Mouse (Mus musculus) cerebellum, adult 9-10 months (tissue): ENCODE data around the gene Plce1.
A peak's percentile ranks its signal among the peaks of the same experiment; 100 is the strongest.

ENCODE experiments used
- DNase-seq: peaks from one replicate; pipeline ENCODE4 v3.0.0; 2022

The Plce1 gene

GRCm38 (mm10) chr19:38745810-38746491 is 265.0 kb downstream of the Plce1 start:
- DNase-seq, result no peak

- no peak for DNase-seq
Measured at GRCm38 (mm10) chr19:38746492-38747014, 265.6 kb downstream of the Plce1 start.

DNA sequence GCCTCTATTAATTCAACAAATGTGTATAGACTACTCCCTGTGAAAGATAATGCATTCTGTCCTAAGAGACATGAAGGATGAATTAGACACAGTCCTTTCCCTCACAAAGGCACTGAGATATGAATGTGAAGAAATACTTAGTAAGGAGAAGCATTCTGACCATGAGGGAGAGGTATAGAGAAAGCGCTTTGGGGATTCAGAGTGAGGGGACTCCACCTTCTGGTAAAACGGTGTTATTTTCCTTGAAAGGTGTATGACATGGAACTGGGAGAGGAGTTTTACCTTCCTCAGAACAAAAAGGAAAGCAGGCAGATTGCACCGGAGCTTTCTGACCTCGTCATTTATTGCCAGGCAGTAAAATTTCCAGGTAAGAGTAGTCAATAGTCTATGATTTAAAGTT is 269.3 kb downstream of the Plce1 start:
- no peak for DNase-seq

- no peak for DNase-seq
Measured at GRCm38 (mm10) chr19:38757161-38757560, 276.3 kb downstream of the Plce1 start.

DNA sequence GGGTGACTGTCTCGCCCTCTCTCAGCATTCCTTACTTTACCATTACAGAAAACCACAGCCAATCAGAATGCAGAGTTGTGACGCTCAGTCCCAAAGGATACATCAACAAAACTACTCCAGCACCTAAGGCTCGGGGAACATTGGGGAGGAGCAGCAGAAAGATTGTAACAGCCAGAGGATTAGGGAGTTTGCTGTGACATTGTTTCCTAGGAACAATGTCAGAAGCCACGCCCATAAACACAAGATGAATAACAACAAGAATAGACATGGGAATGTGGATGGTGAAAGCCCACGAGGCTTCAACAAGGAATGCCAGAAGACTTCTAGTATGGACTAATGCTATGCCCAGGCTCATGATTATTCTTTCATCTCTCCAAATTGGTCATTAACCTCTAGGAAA is 277.1 kb downstream of the Plce1 start:
- no peak for DNase-seq

DNA sequence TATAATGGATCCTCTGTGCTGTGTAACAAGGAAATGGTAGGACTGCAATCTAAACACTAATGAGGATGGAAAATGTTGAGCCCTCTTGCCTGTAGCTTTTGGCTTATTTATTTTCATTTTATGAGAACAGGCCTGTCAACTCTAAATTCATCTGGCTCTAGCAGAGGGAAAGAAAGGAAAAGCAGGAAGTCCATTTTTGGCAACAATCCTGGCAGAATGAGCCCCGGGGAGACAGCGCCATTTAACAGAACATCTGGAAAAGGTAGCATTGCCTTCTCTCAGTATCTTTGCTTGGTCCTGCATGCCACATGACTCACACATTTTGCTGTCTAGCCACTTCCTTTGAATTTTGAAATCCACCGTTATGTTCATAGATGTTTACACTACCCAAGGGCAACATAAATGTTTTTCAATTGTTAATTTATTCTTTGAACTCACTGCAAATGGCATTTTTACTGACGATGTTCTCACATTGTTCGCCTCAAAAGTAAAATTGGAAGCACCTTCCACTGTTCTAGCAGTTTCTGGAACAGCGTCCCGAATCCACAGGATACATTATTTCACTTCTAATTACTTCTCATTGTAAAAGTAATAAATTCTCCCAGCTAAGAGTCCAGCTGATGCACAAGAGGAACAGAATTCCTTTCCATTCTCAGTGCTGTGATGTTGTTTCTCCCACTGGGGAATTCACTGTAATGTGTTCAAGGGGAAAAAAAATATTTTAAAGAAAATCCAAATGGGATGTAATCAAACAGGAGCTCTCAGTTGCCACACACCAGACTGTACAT is 278.0 kb downstream of the Plce1 start:
- no peak for DNase-seq

DNA sequence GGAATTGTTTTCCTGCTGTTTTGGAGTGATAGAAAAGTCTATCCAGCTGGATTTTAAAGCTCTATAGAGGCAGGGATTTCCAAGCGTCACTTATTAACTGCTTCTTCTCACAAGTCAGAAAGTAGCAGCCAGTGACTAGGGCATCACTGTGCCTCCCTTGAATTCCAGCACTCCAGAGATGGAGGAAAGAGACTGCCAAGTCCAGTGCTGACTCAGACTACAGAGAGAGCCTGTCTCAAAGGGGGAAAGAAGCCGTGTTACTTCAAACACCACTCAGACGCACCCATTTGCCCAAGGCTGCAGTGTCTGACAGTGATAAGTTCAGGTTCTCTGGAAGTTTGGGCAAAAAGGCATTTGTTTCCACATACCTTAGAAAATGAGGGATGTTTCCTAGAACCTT is 279.5 kb downstream of the Plce1 start:
- no peak for DNase-seq

- DNase-seq, result no peak
Measured at GRCm38 (mm10) chr19:38766306-38766705, 285.4 kb downstream of the Plce1 start.

- DNase-seq, result peak; percentile 9
Measured at GRCm38 (mm10) chr19:38775548-38775947, 294.6 kb downstream of the Plce1 start.

GRCm38 (mm10) chr19:38778805-38779204 is 297.9 kb downstream of the Plce1 start:
- DNase-seq, result no peak

- DNase-seq, result no peak
Measured at GRCm38 (mm10) chr19:38783542-38783941, 302.6 kb downstream of the Plce1 start.

DNA sequence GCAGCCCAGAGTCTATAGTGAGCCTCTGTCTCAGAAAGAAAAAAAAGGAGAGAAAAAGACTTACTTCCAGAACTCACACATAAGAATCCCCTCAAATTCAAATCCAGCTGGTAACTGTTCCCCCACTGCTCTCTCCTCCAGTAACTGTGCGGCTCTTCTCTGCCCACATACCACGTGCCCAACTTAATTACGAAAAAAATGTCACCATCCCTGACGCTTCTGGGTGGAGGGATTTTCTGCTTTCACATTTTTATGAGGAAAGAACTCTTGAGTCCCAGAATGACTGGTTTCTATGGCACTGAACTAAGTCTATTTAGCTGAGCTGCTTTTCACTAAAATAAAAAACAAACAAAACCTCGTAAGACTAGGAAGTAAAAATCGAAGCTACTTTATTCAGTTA is 306.8 kb downstream of the Plce1 start:
- no peak for DNase-seq

GRCm38 (mm10) chr19:38793563-38794045 is 312.7 kb downstream of the Plce1 start:
- no peak for DNase-seq

GRCm38 (mm10) chr19:38796546-38796945 is 315.6 kb downstream of the Plce1 start:
- DNase-seq, result no peak

- no peak for DNase-seq
Measured at GRCm38 (mm10) chr19:38798291-38798690, 317.4 kb downstream of the Plce1 start.

GRCm38 (mm10) chr19:38798801-38799200 is 317.9 kb downstream of the Plce1 start:
- DNase-seq, result no peak

DNA sequence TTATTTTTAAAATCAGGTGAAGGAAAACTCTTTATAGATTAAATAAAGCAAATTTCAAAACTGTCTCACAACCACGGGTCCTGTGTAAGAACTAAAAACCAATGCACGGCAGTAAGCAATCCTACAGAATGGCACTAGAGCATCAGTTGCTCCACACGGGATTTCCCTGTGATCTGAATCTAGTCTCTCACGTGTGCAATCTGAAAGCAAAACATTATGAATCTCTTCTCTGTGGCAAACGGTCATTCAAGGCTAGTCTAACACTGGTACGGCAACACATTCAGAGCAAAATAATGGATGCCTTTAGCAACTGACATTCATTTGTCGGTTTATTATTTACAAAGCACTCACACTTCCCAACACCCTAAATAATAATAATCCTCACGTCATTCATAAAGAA is 337.3 kb downstream of the Plce1 start:
- no peak for DNase-seq

DNA sequence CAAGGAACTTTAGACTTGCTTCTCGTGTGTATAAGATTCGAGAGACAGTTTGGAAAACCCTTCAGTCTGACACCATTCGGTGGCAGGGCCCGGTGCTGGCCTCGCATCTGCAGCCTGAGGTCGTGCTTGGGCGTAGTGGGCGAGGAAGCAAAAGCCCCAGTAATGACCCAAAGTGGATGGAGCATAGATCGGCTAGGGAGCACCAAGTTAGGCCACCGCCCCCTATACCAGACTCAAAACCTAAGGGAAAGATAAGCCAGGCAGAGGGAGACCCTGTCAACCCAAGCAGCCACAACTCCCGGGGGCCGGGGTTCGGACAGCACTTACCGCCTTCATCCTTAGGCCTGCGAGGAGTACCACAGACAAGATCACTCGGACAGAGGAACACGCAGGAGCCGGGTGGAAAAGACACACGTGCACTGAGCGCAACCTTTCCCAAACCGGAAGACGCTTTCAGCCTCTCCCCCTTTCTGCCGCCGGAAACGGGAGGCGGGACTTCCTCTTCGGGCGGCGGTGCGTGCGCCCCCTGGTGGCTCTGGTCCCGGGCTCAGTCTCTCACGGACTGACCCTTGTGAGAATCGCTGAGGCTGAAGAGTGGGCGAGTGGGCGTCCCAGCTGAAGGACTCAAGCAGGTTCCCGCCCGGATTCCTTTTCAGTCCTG is 338.0 kb downstream of the Plce1 start, which contains the start of gene Noc3l:
Gene Noc3l, minus strand, starts transcription at position 472 of the 661 bp plus-strand sequence.
- peak; percentile 91 for DNase-seq

GRCm38 (mm10) chr19:38819427-38819802 is 338.5 kb downstream of the Plce1 start:
- DNase-seq, result no peak

DNA sequence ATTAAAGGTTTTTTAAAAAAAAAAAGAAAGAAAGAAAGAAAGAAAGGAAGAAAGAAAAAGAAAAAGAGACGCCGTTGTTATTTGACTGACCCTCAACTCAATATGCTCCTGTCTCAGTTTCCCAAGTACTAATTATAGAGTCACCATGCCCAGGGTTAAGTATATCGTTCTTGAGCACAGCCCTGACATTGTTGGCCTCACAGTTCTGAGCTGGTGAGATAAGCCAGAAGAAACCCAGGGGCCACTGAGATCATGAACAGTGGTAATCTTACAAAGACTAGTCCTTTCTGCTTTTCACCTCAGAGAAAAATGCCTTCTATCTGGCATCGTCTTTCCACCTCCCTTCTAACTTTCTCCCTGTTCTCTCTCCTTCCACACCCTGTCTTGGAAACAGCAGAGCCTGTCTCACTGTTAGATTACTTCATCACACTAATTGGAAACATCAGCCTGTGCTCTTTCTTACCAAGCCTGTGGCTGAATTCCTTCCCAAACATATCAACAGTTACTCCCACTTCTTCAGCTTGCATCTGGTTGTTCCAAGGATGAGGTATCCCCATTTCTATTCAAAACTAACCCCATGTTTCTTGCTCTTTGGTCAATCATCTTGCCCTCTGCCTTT is 339.4 kb downstream of the Plce1 start:
- DNase-seq, result no peak

- DNase-seq, result no peak
Measured at GRCm38 (mm10) chr19:38833224-38833623, 352.3 kb downstream of the Plce1 start.
